Mouse (Mus musculus): ENCODE data around the gene Vmn2r8. TPM values are rescaled to one million over a fixed set of nuclear protein-coding genes. Genes with fewer than 3 reads are reported as not detected.
"Not testable (repeated sequence)": the region's sequence is repeated elsewhere in the genome, so short reads cannot be mapped to it uniquely, and the experiment has no call there.

The Vmn2r8 gene
- polyA plus RNA-seq, 1 experiment from 2014 or later: not detected

GRCm38 (mm10) chr5:108774630-108775306, 33.9 kb downstream of the Vmn2r8 start, which contains the start of gene Rnf212:
Rnf212 (minus strand) TSS chr5:108774982.
- 69% methylated on average over 40 of the region's 40 CpGs for WGBS
- DNase-seq: no peak
- TF ChIP-seq CTCF (IDR thresholded peaks at IDR 0.05; ENCODE audit: low read depth): no peak

GRCm38 (mm10) chr5:108760002-108760401, 48.6 kb downstream of the Vmn2r8 start:
- H3K4me3 ChIP-seq (ENCODE audit: low read depth, low read length): no peak overlapping the region
- ATAC-seq (ENCODE audit: insufficient read depth) (no peak), DNase-seq (no peak)
- 80% methylated on average over 2 of the region's 2 CpGs for WGBS
- no peaks in the 10 kb centered on the region for H3K36me3 ChIP-seq (ENCODE audit: insufficient read depth)
- no peak overlapping the region for H3K4me2 ChIP-seq
- no peaks in the 10 kb centered on the region for H3K9me3 ChIP-seq (ENCODE audit: low read depth, low read length)
- no peak overlapping the region for H3K9ac ChIP-seq
- no peaks in the 10 kb centered on the region for H3K27me3 ChIP-seq (ENCODE audit: insufficient read depth, low read length)
- no peak overlapping the region for H3K27ac ChIP-seq (ENCODE audit: low read depth)
- TF ChIP-seq CTCF (IDR thresholded peaks at IDR 0.05; ENCODE audit: low read depth): no peak
- H3K4me1 ChIP-seq (ENCODE audit: insufficient read depth): no peaks in the 10 kb centered on the region

More at GRCm38 (mm10) chr5:108774630-108775306, 33.9 kb downstream of the Vmn2r8 start, which contains the start of gene Rnf212:
- Histone ChIP-seq H3K36me3 (ENCODE audit: insufficient read depth) (no peaks in the 10 kb centered on the region), H3K9ac (no peak within 1 kb of the TSS), H3K9me3 (ENCODE audit: low read depth, low read length) (no peaks in the 10 kb centered on the region), H3K4me2 (no peak within 1 kb of the TSS), H3K4me1 (ENCODE audit: insufficient read depth) (no peaks in the 10 kb centered on the region), H3K27me3 (ENCODE audit: insufficient read depth, low read length) (no peaks in the 10 kb centered on the region), H3K27ac (ENCODE audit: low read depth) (no peak within 1 kb of the TSS), H3K4me3 (ENCODE audit: low read depth, low read length) (no peak within 1 kb of the TSS)
- ATAC-seq (ENCODE audit: insufficient read depth): no peak

- Histone ChIP-seq H3K27ac (ENCODE audit: low read depth) (no peak overlapping the region), H3K27me3 (ENCODE audit: insufficient read depth, low read length) (no peaks in the 10 kb centered on the region), H3K9me3 (ENCODE audit: low read depth, low read length) (no peaks in the 10 kb centered on the region), H3K36me3 (ENCODE audit: insufficient read depth) (no peaks in the 10 kb centered on the region), H3K9ac (no peak overlapping the region), H3K4me1 (ENCODE audit: insufficient read depth) (no peaks in the 10 kb centered on the region), H3K4me2 (no peak overlapping the region), H3K4me3 (ENCODE audit: low read depth, low read length) (no peak overlapping the region)
- ATAC-seq (ENCODE audit: insufficient read depth) (no peak), DNase-seq (peak; percentile 46)
- peak; percentile 37; the same call in 1 of the 2 replicates for TF ChIP-seq CTCF (IDR thresholded peaks at IDR 0.05; ENCODE audit: low read depth)
- 35% methylated on average over 3 of the region's 3 CpGs for WGBS
Observed at GRCm38 (mm10) chr5:108758396-108758795, 50.3 kb downstream of the Vmn2r8 start.

- not testable (repeated sequence) for H3K27ac ChIP-seq (ENCODE audit: low read depth); H3K27me3 ChIP-seq (ENCODE audit: insufficient read depth, low read length); H3K9ac ChIP-seq; H3K4me2 ChIP-seq; H3K9me3 ChIP-seq (ENCODE audit: low read depth, low read length); ATAC-seq (ENCODE audit: insufficient read depth); H3K4me1 ChIP-seq (ENCODE audit: insufficient read depth); DNase-seq; H3K4me3 ChIP-seq (ENCODE audit: low read depth, low read length); H3K36me3 ChIP-seq (ENCODE audit: insufficient read depth)
- 69% methylated on average over 4 of the region's 4 CpGs for WGBS
Observed at GRCm38 (mm10) chr5:108751258-108751657, 57.4 kb downstream of the Vmn2r8 start.

GRCm38 (mm10) chr5:108750328-108751210, 58.1 kb downstream of the Vmn2r8 start:
- no peaks in the 10 kb centered on the region for H3K36me3 ChIP-seq (ENCODE audit: insufficient read depth)
- no peak overlapping the region for H3K9ac ChIP-seq
- no peak for TF ChIP-seq CTCF (IDR thresholded peaks at IDR 0.05; ENCODE audit: low read depth)
- no peak for ATAC-seq (ENCODE audit: insufficient read depth)
- no peaks in the 10 kb centered on the region for H3K27me3 ChIP-seq (ENCODE audit: insufficient read depth, low read length)
- no peaks in the 10 kb centered on the region for H3K9me3 ChIP-seq (ENCODE audit: low read depth, low read length)
- no peak overlapping the region for H3K4me3 ChIP-seq (ENCODE audit: low read depth, low read length)
- WGBS: 69% methylated on average over 5 of the region's 5 CpGs
- H3K27ac ChIP-seq (ENCODE audit: low read depth): no peak overlapping the region
- H3K4me1 ChIP-seq (ENCODE audit: insufficient read depth): no peaks in the 10 kb centered on the region
- DNase-seq: no peak
- H3K4me2 ChIP-seq: no peak overlapping the region

- no peak for TF ChIP-seq CTCF (IDR thresholded peaks at IDR 0.05; ENCODE audit: low read depth)
- WGBS: 83% methylated on average over 3 of the region's 3 CpGs
- H3K4me2 ChIP-seq: no peak overlapping the region
- no peaks in the 10 kb centered on the region for H3K36me3 ChIP-seq (ENCODE audit: insufficient read depth)
- DNase-seq (no peak), ATAC-seq (ENCODE audit: insufficient read depth) (no peak)
- H3K9ac ChIP-seq: no peak overlapping the region
- no peaks in the 10 kb centered on the region for H3K9me3 ChIP-seq (ENCODE audit: low read depth, low read length)
- no peak overlapping the region for H3K27ac ChIP-seq (ENCODE audit: low read depth)
- no peaks in the 10 kb centered on the region for H3K4me1 ChIP-seq (ENCODE audit: insufficient read depth)
- no peak overlapping the region for H3K4me3 ChIP-seq (ENCODE audit: low read depth, low read length)
- H3K27me3 ChIP-seq (ENCODE audit: insufficient read depth, low read length): no peaks in the 10 kb centered on the region
Observed at GRCm38 (mm10) chr5:108744629-108745028, 64.0 kb downstream of the Vmn2r8 start.

- 63% methylated on average over 2 of the region's 2 CpGs for WGBS
- no peaks in the 10 kb centered on the region for H3K36me3 ChIP-seq (ENCODE audit: insufficient read depth)
- no peaks in the 10 kb centered on the region for H3K9me3 ChIP-seq (ENCODE audit: low read depth, low read length)
- no peak overlapping the region for H3K9ac ChIP-seq
- H3K27me3 ChIP-seq (ENCODE audit: insufficient read depth, low read length): no peaks in the 10 kb centered on the region
- H3K27ac ChIP-seq (ENCODE audit: low read depth): no peak overlapping the region
- no peak overlapping the region for H3K4me2 ChIP-seq
- no peak for ATAC-seq (ENCODE audit: insufficient read depth)
- H3K4me3 ChIP-seq (ENCODE audit: low read depth, low read length): no peak overlapping the region
- peak; percentile 30 for TF ChIP-seq CTCF (IDR thresholded peaks at IDR 0.05; ENCODE audit: low read depth)
- no peaks in the 10 kb centered on the region for H3K4me1 ChIP-seq (ENCODE audit: insufficient read depth)
- DNase-seq: no peak
Observed at GRCm38 (mm10) chr5:108743856-108744255, 64.8 kb downstream of the Vmn2r8 start.
